Mouse (Mus musculus) forebrain, embryonic 16.5 days (tissue): ENCODE results near the gene Tmem132d. TPM values are rescaled to one million over a fixed set of nuclear protein-coding genes. Genes with fewer than 3 reads are reported as not detected.

Experiments used
- ATAC-seq: fragments of 200-750 bp; cut with Nextera tagmentation; 2 replicates; pipeline ENCODE4 v1.8.0; 2017; ENCODE audit warnings: mild to moderate bottlenecking, moderate library complexity
- H3K27ac ChIP-seq: fragments of 300-500 bp; sonication (generic); 2 replicates; pipeline ENCODE4 v1.5.1; 2014; ENCODE audit warnings: low read length, control low read depth
- H3K27me3 ChIP-seq: fragments of 300-500 bp; sonication (generic); replicated peaks from 2 replicates; pipeline ENCODE4 v1.6.1; 2014; ENCODE audit warnings: low read length; ENCODE audit not compliant: control insufficient read depth, insufficient read depth
- H3K36me3 ChIP-seq: fragments of 300-500 bp; sonication (generic); 2 replicates; pipeline ENCODE4 v1.6.1; 2014; ENCODE audit not compliant: control insufficient read depth, insufficient read depth
- H3K4me1 ChIP-seq: fragments of 300-500 bp; sonication (generic); replicated peaks from 2 replicates; pipeline ENCODE4 v1.6.1; 2014; ENCODE audit warnings: low read length; ENCODE audit not compliant: control insufficient read depth, insufficient read depth
- H3K4me2 ChIP-seq: fragments of 300-500 bp; sonication (generic); 2 replicates; pipeline ENCODE4 v1.6.1; 2014; ENCODE audit warnings: mild to moderate bottlenecking, low read length, control low read depth
- H3K4me3 ChIP-seq: fragments of 300-500 bp; sonication (generic); replicated peaks from 2 replicates; pipeline ENCODE4 v1.5.1; 2014; ENCODE audit warnings: mild to moderate bottlenecking, low read length, control low read depth
- H3K9ac ChIP-seq: fragments of 300-500 bp; sonication (generic); replicated peaks from 2 replicates; pipeline ENCODE4 v1.6.1; 2014; ENCODE audit warnings: low read depth, low read length, control low read depth
- H3K9me3 ChIP-seq: fragments of 300-500 bp; sonication (generic); 2 replicates; pipeline ENCODE4 v1.6.1; 2016; ENCODE audit warnings: low read length; ENCODE audit not compliant: control insufficient read depth
- WGBS: fragments of 180-500 bp; shearing (Covaris S2); extraction: QIAGEN DNeasy Blood & Tissue Kit; methylation state at CpG from one replicate; pipeline ENCODE4 v1.1.7; 2014; 5-methylcytosine and 5-hydroxymethylcytosine counted together
- polyA plus RNA-seq: library from polyadenylated mRNA; unstranded; fragments of >200 nt; fragmentation: Nextera tagmentation; extraction: Ambion mirVana; gene quantifications from 2 replicates; pipeline ENCODE4 v1.2.1, GENCODE M21; 2015

The Tmem132d gene
- polyA plus RNA-seq, 1 experiment from 2014 or later = 1.7 TPM

GRCm38 (mm10) chr5:128443848-128444247 lies 11.0 kb upstream of the Tmem132d start:
- Histone ChIP-seq H3K4me2 (peak overlapping the region; percentile 40), H3K36me3 (no peaks in the 10 kb centered on the region), H3K4me1 (peaks cover 9% of the 10 kb centered on the region; the same call in 1 of the 2 replicates), H3K27me3 (peaks cover 21% of the 10 kb centered on the region), H3K9me3 (no peaks in the 10 kb centered on the region), H3K27ac (no peak overlapping the region), H3K9ac (no peak overlapping the region), H3K4me3 (no peak overlapping the region)
- ATAC-seq = no peak
- WGBS = 26% methylated on average over 4 of the region's 4 CpGs

- Histone ChIP-seq H3K9me3 (no peaks in the 10 kb centered on the region), H3K36me3 (no peaks in the 10 kb centered on the region), H3K27ac (no peak overlapping the region), H3K4me3 (no peak overlapping the region), H3K9ac (no peak overlapping the region), H3K27me3 (peaks cover 23% of the 10 kb centered on the region), H3K4me2 (no peak overlapping the region), H3K4me1 (peaks cover 25% of the 10 kb centered on the region)
- ATAC-seq = no peak
- WGBS = 3% methylated on average over 5 of the region's 5 CpGs
Measured at GRCm38 (mm10) chr5:128441121-128441520, 8.2 kb upstream of the Tmem132d start.

- H3K27me3 ChIP-seq = peaks cover 16% of the 10 kb centered on the region
- peak; percentile 57 for ATAC-seq
Measured at GRCm38 (mm10) chr5:128439828-128440227, 7.0 kb upstream of the Tmem132d start.

GRCm38 (mm10) chr5:128438078-128438477 lies 5.2 kb upstream of the Tmem132d start:
- no peak overlapping the region for H3K4me2 ChIP-seq
- WGBS = 34% methylated on average over 16 of the region's 16 CpGs
- H3K27me3 ChIP-seq = peaks cover 26% of the 10 kb centered on the region
- peaks cover 20% of the 10 kb centered on the region for H3K4me1 ChIP-seq
- no peaks in the 10 kb centered on the region for H3K9me3 ChIP-seq
- H3K27ac ChIP-seq = no peak overlapping the region
- no peaks in the 10 kb centered on the region for H3K36me3 ChIP-seq
- no peak overlapping the region for H3K9ac ChIP-seq
- no peak for ATAC-seq
- H3K4me3 ChIP-seq = no peak overlapping the region

More at GRCm38 (mm10) chr5:128439828-128440227, 7.0 kb upstream of the Tmem132d start:
- Histone ChIP-seq H3K4me3 (no peak overlapping the region), H3K27ac (no peak overlapping the region), H3K4me2 (no peak overlapping the region), H3K9ac (no peak overlapping the region), H3K4me1 (peaks cover 25% of the 10 kb centered on the region), H3K9me3 (no peaks in the 10 kb centered on the region), H3K36me3 (no peaks in the 10 kb centered on the region)
- WGBS = 0% methylated on average over 5 of the region's 5 CpGs

GRCm38 (mm10) chr5:128436909-128437308 lies 4.0 kb upstream of the Tmem132d start:
- H3K4me1 ChIP-seq = peaks cover 28% of the 10 kb centered on the region
- H3K9ac ChIP-seq = no peak overlapping the region
- H3K27me3 ChIP-seq = peaks cover 37% of the 10 kb centered on the region
- no peak overlapping the region for H3K4me3 ChIP-seq
- H3K9me3 ChIP-seq = no peaks in the 10 kb centered on the region
- H3K27ac ChIP-seq = no peak overlapping the region
- H3K4me2 ChIP-seq = no peak overlapping the region
- 14% methylated on average over 9 of the region's 9 CpGs for WGBS
- no peak for ATAC-seq
- H3K36me3 ChIP-seq = no peaks in the 10 kb centered on the region

DNA sequence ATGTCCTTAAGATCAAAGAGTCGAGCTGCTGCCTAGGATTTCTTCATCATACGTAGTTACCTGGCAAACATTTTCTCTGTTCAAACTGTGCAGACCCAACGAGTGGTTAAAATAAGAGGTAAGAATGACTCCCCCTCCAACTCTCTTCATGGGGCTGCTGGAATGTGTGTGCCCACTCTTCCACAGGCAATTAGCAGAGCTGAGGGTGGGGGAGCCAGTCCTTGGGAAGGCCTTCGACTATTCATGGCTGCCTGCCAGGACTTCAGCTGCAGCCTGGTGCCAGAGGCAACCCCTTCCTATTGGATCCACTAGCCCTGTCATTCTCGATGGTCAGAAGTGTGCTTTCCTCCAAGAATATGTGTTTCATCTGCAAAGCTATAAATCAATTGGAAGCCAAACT lies 2.8 kb upstream of the Tmem132d start:
- Histone ChIP-seq H3K36me3 (no peaks in the 10 kb centered on the region), H3K4me2 (no peak overlapping the region), H3K9me3 (no peaks in the 10 kb centered on the region), H3K9ac (no peak overlapping the region), H3K4me3 (no peak overlapping the region), H3K4me1 (peaks cover 26% of the 10 kb centered on the region), H3K27ac (no peak overlapping the region), H3K27me3 (peaks cover 42% of the 10 kb centered on the region)
- WGBS = 23% methylated on average over 5 of the region's 5 CpGs
- ATAC-seq = no peak; the same call in 1 of the 2 replicates

GRCm38 (mm10) chr5:128433786-128434185 lies 909 bp upstream of the Tmem132d start:
- no peaks in the 10 kb centered on the region for H3K36me3 ChIP-seq
- peaks cover 47% of the 10 kb centered on the region for H3K27me3 ChIP-seq
- no peak for ATAC-seq
- WGBS = 30% methylated on average over 9 of the region's 9 CpGs
- H3K4me2 ChIP-seq = no peak overlapping the region
- H3K4me3 ChIP-seq = no peak overlapping the region
- H3K9ac ChIP-seq = no peak overlapping the region
- no peak overlapping the region for H3K27ac ChIP-seq
- peaks cover 26% of the 10 kb centered on the region for H3K4me1 ChIP-seq
- H3K9me3 ChIP-seq = no peaks in the 10 kb centered on the region

DNA sequence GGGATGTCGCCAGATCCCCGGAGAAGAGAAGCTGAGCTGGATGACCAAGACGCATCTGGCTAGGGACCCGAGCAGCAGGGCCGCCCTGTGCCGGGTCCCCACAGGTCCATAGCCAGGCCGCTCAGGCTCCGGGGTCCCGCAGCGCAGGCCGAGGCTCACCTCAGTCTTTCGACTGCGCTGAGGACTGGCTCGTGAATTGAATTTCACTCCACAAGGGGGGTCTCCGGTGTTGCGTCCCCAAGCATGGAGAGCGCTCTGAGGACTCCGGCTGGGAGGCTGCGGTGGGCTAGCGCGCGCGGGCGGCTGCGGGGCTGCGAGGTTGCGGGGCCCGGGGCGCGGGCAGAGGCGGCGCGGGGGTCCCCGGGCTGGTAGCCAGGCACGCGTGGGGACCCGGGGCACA lies 455 bp downstream of the Tmem132d start:
- ATAC-seq = 0 out of 2 replicates have a peak, but pooled peaks have one; percentile 33
- peaks cover 47% of the 10 kb centered on the region for H3K27me3 ChIP-seq
- H3K4me2 ChIP-seq = peak overlapping the region; percentile 86
- H3K9ac ChIP-seq = peak overlapping the region; percentile 49
- no peak overlapping the region for H3K27ac ChIP-seq
- H3K4me1 ChIP-seq = peaks cover 17% of the 10 kb centered on the region
- no peaks in the 10 kb centered on the region for H3K36me3 ChIP-seq
- H3K9me3 ChIP-seq = no peaks in the 10 kb centered on the region
- peak overlapping the region; percentile 51 for H3K4me3 ChIP-seq
- under 1% methylated on average over 37 of the region's 37 CpGs for WGBS

DNA sequence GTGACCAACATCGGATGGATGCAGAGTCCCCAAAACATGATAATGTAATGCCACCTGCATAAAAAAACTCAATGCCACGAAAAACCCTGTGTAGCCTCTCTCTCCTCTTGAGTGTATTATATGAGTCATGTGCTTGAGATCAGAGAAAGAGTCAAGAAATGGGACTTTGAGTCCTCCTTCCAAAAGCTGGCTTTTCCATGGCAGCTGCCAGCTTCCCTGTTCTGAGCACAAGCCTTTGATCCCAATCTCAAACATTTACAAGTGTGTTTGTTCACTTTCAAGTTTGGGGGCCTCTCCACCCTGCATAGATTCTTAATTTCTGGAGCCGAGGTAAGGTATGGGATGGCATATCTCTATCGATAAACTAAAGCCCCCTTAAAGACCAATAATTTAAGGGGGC lies 8.2 kb downstream of the Tmem132d start:
- Histone ChIP-seq H3K36me3 (no peaks in the 10 kb centered on the region), H3K4me2 (no peak overlapping the region), H3K27me3 (no peaks in the 10 kb centered on the region), H3K4me3 (no peak overlapping the region), H3K27ac (no peak overlapping the region), H3K9me3 (no peaks in the 10 kb centered on the region), H3K9ac (no peak overlapping the region), H3K4me1 (no peaks in the 10 kb centered on the region)
- WGBS = 82% methylated on average over 4 of the region's 4 CpGs
- no peak for ATAC-seq

GRCm38 (mm10) chr5:128424213-128424612 lies 8.7 kb downstream of the Tmem132d start:
- no peaks in the 10 kb centered on the region for H3K9me3 ChIP-seq
- no peak for ATAC-seq
- no peaks in the 10 kb centered on the region for H3K27me3 ChIP-seq
- H3K36me3 ChIP-seq = no peaks in the 10 kb centered on the region
- 75% methylated on average over 2 of the region's 2 CpGs for WGBS
- H3K9ac ChIP-seq = no peak overlapping the region
- no peak overlapping the region for H3K4me3 ChIP-seq
- no peaks in the 10 kb centered on the region for H3K4me1 ChIP-seq
- no peak overlapping the region for H3K27ac ChIP-seq
- H3K4me2 ChIP-seq = no peak overlapping the region
